Mouse (Mus musculus) MEL (cell line): Measurements from ENCODE around the gene Inpp4b. TPM values are rescaled to one million over a fixed set of nuclear protein-coding genes. Genes with fewer than 3 reads are reported as not detected.

Source experiments
- DNase-seq: peaks from one replicate; pipeline ENCODE4 v3.0.0; 2011; ENCODE audit warnings: low read depth, low spot score
- H3K27ac ChIP-seq: 2 replicates; pipeline ENCODE4 v1.5.1; 2012; ENCODE audit warnings: low read depth, mild to moderate bottlenecking, control low read depth, low read length, moderate library complexity; ENCODE audit not compliant: control insufficient read depth
- H3K27me3 ChIP-seq, 2 experiments: fragments of 150-350 bp in 1 of 2; sonication (generic) in 1 of 2; 2 replicates each; pipeline ENCODE4 v1.6.1; 2012; ENCODE audit warnings: low read length in 2 of 2, mild to moderate bottlenecking in 2 of 2, improper control_type of control experiment in 1 of 2, moderate library complexity in 1 of 2; ENCODE audit not compliant: insufficient read depth in 2 of 2, control insufficient read depth in 1 of 2
- H3K36me3 ChIP-seq, 2 experiments: 2 replicates each; pipeline ENCODE4 v1.6.1; 2012 to 2014; ENCODE audit warnings: low read length in 2 of 2, improper control_type of control experiment in 1 of 2, inconsistent platforms in 1 of 2, mild to moderate bottlenecking in 1 of 2; ENCODE audit not compliant: insufficient read depth in 2 of 2, control insufficient read depth in 1 of 2
- H3K4me1 ChIP-seq, 2 experiments: fragments of 150-350 bp in 1 of 2; sonication (generic) in 1 of 2; 2 replicates each; pipeline ENCODE4 v1.6.1; 2012; ENCODE audit warnings: low read length in 2 of 2, improper control_type of control experiment in 1 of 2, mild to moderate bottlenecking in 1 of 2; ENCODE audit not compliant: insufficient read depth in 2 of 2, control insufficient read depth in 1 of 2
- H3K4me3 ChIP-seq, 2 experiments: fragments of 150-350 bp in 1 of 2; sonication (generic) in 1 of 2; 2 replicates each; pipeline ENCODE4 v1.5.1; 2012; ENCODE audit warnings: low read depth in 2 of 2, low read length in 2 of 2, mild to moderate bottlenecking in 2 of 2, moderate library complexity in 2 of 2, control low read depth in 1 of 2, improper control_type of control experiment in 1 of 2; ENCODE audit not compliant: control insufficient read depth in 1 of 2, insufficient read depth in 1 of 2
- H3K79me2 ChIP-seq: 2 replicates; pipeline ENCODE4 v1.6.1; 2012; ENCODE audit warnings: mild to moderate bottlenecking, low read length, moderate library complexity; ENCODE audit not compliant: control insufficient read depth, poor library complexity, insufficient read depth
- H3K9ac ChIP-seq: 2 replicates; pipeline ENCODE4 v1.6.1; 2012; ENCODE audit warnings: low read depth, mild to moderate bottlenecking, control low read depth, low read length, moderate library complexity; ENCODE audit not compliant: control insufficient read depth, poor library complexity, severe bottlenecking
- H3K9me3 ChIP-seq: fragments of 150-350 bp; sonication (generic); replicated peaks from 2 replicates; pipeline ENCODE4 v1.6.1; 2012; ENCODE audit warnings: mild to moderate bottlenecking, low read length, improper control_type of control experiment, moderate library complexity; ENCODE audit not compliant: insufficient read depth
- BHLHE40 ChIP-seq: IDR thresholded peaks from 2 replicates; pipeline ENCODE4 v1.6.1; 2012; ENCODE audit warnings: low read depth, mild to moderate bottlenecking, inconsistent platforms, low read length, improper control_type of control experiment, borderline replicate concordance
- CHD1 ChIP-seq: IDR thresholded peaks from 2 replicates; pipeline ENCODE4 v1.6.1; 2012; ENCODE audit warnings: low read depth, mild to moderate bottlenecking, inconsistent platforms, low read length, improper control_type of control experiment
- CHD2 ChIP-seq: IDR thresholded peaks from 2 replicates; pipeline ENCODE4 v1.6.1; 2011; ENCODE audit warnings: low read length, improper control_type of control experiment
- CTCF ChIP-seq, 3 experiments: IDR thresholded peaks in 2 of 3; conservative IDR thresholded peaks in 1 of 3; 2 replicates each; pipeline ENCODE4 v1.5.1; 2011 to 2012; ENCODE audit warnings: low read length in 3 of 3, low read depth in 2 of 3, mild to moderate bottlenecking in 2 of 3, improper control_type of control experiment in 1 of 3, inconsistent platforms in 1 of 3, mixed read lengths in 1 of 3, moderate library complexity in 1 of 3; ENCODE audit not compliant: control insufficient read depth in 1 of 3, insufficient read depth in 1 of 3, poor library complexity in 1 of 3, severe bottlenecking in 1 of 3
- E2F4 ChIP-seq: IDR thresholded peaks from 2 replicates; pipeline ENCODE4 v1.6.1; 2011; ENCODE audit warnings: low read depth, low read length, improper control_type of control experiment, borderline replicate concordance
- ELF1 ChIP-seq: IDR thresholded peaks from 2 replicates; pipeline ENCODE4 v1.6.1; 2014; ENCODE audit warnings: low read depth, mild to moderate bottlenecking, inconsistent platforms, low read length, improper control_type of control experiment, moderate library complexity
- GABPA ChIP-seq: IDR thresholded peaks from 2 replicates; pipeline ENCODE4 v1.6.1; 2012; ENCODE audit warnings: low read depth, mild to moderate bottlenecking, inconsistent platforms, low read length, improper control_type of control experiment, moderate library complexity
- HCFC1 ChIP-seq: IDR thresholded peaks from 2 replicates; pipeline ENCODE4 v1.6.1; 2012; ENCODE audit warnings: low read depth, mild to moderate bottlenecking, inconsistent platforms, low read length, improper control_type of control experiment, moderate library complexity
- JUND ChIP-seq: IDR thresholded peaks from 2 replicates; pipeline ENCODE4 v1.6.1; 2011; ENCODE audit warnings: low read depth, mild to moderate bottlenecking, improper control_type of control experiment, low read length
- KAT2A ChIP-seq: conservative IDR thresholded peaks from 2 replicates; pipeline ENCODE4 v1.6.1; 2012; ENCODE audit warnings: low read depth, low read length, improper control_type of control experiment, inconsistent platforms
- MAFK ChIP-seq: IDR thresholded peaks from 2 replicates; pipeline ENCODE4 v1.6.1; 2011; ENCODE audit warnings: low read depth, mild to moderate bottlenecking, low read length, improper control_type of control experiment, borderline replicate concordance
- MAZ ChIP-seq: IDR thresholded peaks from 2 replicates; pipeline ENCODE4 v1.6.1; 2012; ENCODE audit warnings: low read depth, mild to moderate bottlenecking, inconsistent platforms, low read length, improper control_type of control experiment
- MEF2A ChIP-seq: IDR thresholded peaks from 2 replicates; pipeline ENCODE4 v1.6.1; 2014; ENCODE audit warnings: low read depth, mild to moderate bottlenecking, inconsistent platforms, low read length, improper control_type of control experiment; ENCODE audit not compliant: poor library complexity, insufficient replicate concordance, severe bottlenecking; ENCODE audit errors: extremely low read depth
- MYB ChIP-seq: IDR thresholded peaks from 2 replicates; pipeline ENCODE4 v1.6.1; 2011; ENCODE audit warnings: mild to moderate bottlenecking, low read depth, low read length, improper control_type of control experiment
- MYC ChIP-seq: IDR thresholded peaks from 2 replicates; pipeline ENCODE4 v1.6.1; 2011; ENCODE audit warnings: low read depth, mild to moderate bottlenecking, low read length, improper control_type of control experiment, moderate library complexity
- NELFE ChIP-seq: IDR thresholded peaks from 2 replicates; pipeline ENCODE4 v1.6.1; 2011; ENCODE audit warnings: low read depth, low read length, improper control_type of control experiment
- POLR2A ChIP-seq, 2 experiments: IDR thresholded peaks; 2 replicates each; pipeline ENCODE4 v1.6.1; 2011 to 2012; ENCODE audit warnings: low read length in 2 of 2, mild to moderate bottlenecking in 2 of 2, control low read depth in 1 of 2, improper control_type of control experiment in 1 of 2, low read depth in 1 of 2, moderate library complexity in 1 of 2; ENCODE audit not compliant: control insufficient read depth in 1 of 2, insufficient read depth in 1 of 2, poor library complexity in 1 of 2
- POLR2AphosphoS2 ChIP-seq: IDR thresholded peaks from 2 replicates; pipeline ENCODE4 v1.6.1; 2011; ENCODE audit warnings: low read length, improper control_type of control experiment
- POLR2AphosphoS5 ChIP-seq: IDR thresholded peaks from 2 replicates; pipeline ENCODE4 v1.6.1; 2012; ENCODE audit warnings: low read depth, borderline replicate concordance, mild to moderate bottlenecking, inconsistent platforms, low read length, moderate library complexity, mixed read lengths
- RCOR1 ChIP-seq: IDR thresholded peaks from 2 replicates; pipeline ENCODE4 v1.6.1; 2012; ENCODE audit warnings: low read depth, mild to moderate bottlenecking, inconsistent platforms, low read length, improper control_type of control experiment
- SIN3A ChIP-seq: IDR thresholded peaks from 2 replicates; pipeline ENCODE4 v1.6.1; 2012; ENCODE audit warnings: low read length, improper control_type of control experiment, inconsistent platforms
- SMC3 ChIP-seq: IDR thresholded peaks from 2 replicates; pipeline ENCODE4 v1.6.1; 2011; ENCODE audit warnings: low read depth, low read length, improper control_type of control experiment
- TAL1 ChIP-seq: IDR thresholded peaks from 2 replicates; pipeline ENCODE4 v1.6.1; 2012; ENCODE audit warnings: mild to moderate bottlenecking, inconsistent platforms, low read length, moderate library complexity, mixed read lengths
- TBP ChIP-seq: IDR thresholded peaks from 2 replicates; pipeline ENCODE4 v1.8.0; 2011; ENCODE audit warnings: low read depth, low read length, improper control_type of control experiment
- TCF12 ChIP-seq: IDR thresholded peaks from 2 replicates; pipeline ENCODE4 v1.6.1; 2014; ENCODE audit warnings: low read depth, mild to moderate bottlenecking, inconsistent platforms, low read length, improper control_type of control experiment, moderate library complexity
- ZC3H11A ChIP-seq: IDR thresholded peaks from 2 replicates; pipeline ENCODE4 v1.6.1; 2012; ENCODE audit warnings: low read depth, mild to moderate bottlenecking, inconsistent platforms, low read length, improper control_type of control experiment
- ZMIZ1 ChIP-seq: IDR thresholded peaks from 2 replicates; pipeline ENCODE4 v1.6.1; 2012; ENCODE audit warnings: low read depth, mild to moderate bottlenecking, inconsistent platforms, low read length, improper control_type of control experiment, moderate library complexity
- polyA plus RNA-seq, 2 experiments: library from polyadenylated mRNA; stranded (reverse) in 1 of 2; unstranded in 1 of 2; fragments of >175 nt in 1 of 2; fragments of >200 nt in 1 of 2; gene quantifications; 2 replicates each; pipeline versions ENCODE4 v1.2.1 to v1.2.4; 2012; ENCODE audit warnings: low replicate concordance in 2 of 2, low read depth in 1 of 2; ENCODE audit not compliant: insufficient read length in 2 of 2, insufficient read depth in 1 of 2, missing spikeins in 1 of 2
- total RNA-seq: library from RNA; depleted of rRNA; stranded (reverse); fragments of 300-350 nt; gene quantifications from 2 replicates; pipeline ENCODE4 v1.2.3, GENCODE M21; 2012

Inpp4b gene
- total and polyA plus RNA-seq, 3 experiments = 12.3 to 26.9 (median 13.6) TPM

GRCm38 (mm10) chr8:81788498-81788897, 446.1 kb downstream of the Inpp4b start:
- Histone ChIP-seq H3K9ac (no peak overlapping the region), H3K27me3 (no peaks in the 10 kb centered on the region), H3K27ac (no peak overlapping the region), H3K36me3 (peaks cover 0 to 3% of the 10 kb centered on the region in 2 experiments), H3K9me3 (no peaks in the 10 kb centered on the region), H3K4me3 (no peak overlapping the region), H3K4me1 (no peaks in the 10 kb centered on the region), H3K79me2 (no peaks in the 10 kb centered on the region; the same call in 1 of the 2 replicates)
- no peak for TF ChIP-seq ELF1
- TF ChIP-seq SMC3 = no peak
- no peak for TF ChIP-seq RCOR1
- no peak for TF ChIP-seq TBP
- TF ChIP-seq POLR2AphosphoS5 = no peak
- TF ChIP-seq BHLHE40 = no peak
- TF ChIP-seq JUND = no peak
- TF ChIP-seq MAFK = no peak
- no peak for TF ChIP-seq GABPA
- no peak for TF ChIP-seq ZC3H11A
- no peak for TF ChIP-seq CHD2
- TF ChIP-seq MAZ = no peak
- no peak for TF ChIP-seq POLR2A (IDR thresholded peaks at IDR 0.05; ENCODE audit: control insufficient read depth in 1 of 2, insufficient read depth in 1 of 2, low read depth in 1 of 2, low read length in 2 of 2, poor library complexity in 1 of 2)
- no peak for TF ChIP-seq TAL1
- no peak for TF ChIP-seq ZMIZ1
- no peak for TF ChIP-seq MEF2A
- DNase-seq = no peak

GRCm38 (mm10) chr8:81792649-81793048, 450.3 kb downstream of the Inpp4b start:
- H3K79me2 ChIP-seq = no peaks in the 10 kb centered on the region; the same call in 1 of the 2 replicates
- H3K9ac ChIP-seq = no peak overlapping the region
- H3K4me3 ChIP-seq = no peak overlapping the region
- peaks cover 0 to 4% of the 10 kb centered on the region in 2 experiments; a peak in 3 of 4 replicates for H3K36me3 ChIP-seq
- H3K4me1 ChIP-seq = peaks cover 0 to 3% of the 10 kb centered on the region in 2 experiments; a peak in 1 of 4 replicates
- no peaks in the 10 kb centered on the region for H3K27me3 ChIP-seq
- no peak overlapping the region for H3K27ac ChIP-seq
- no peaks in the 10 kb centered on the region for H3K9me3 ChIP-seq
- TF ChIP-seq ZMIZ1 = no peak
- no peak for TF ChIP-seq SIN3A
- TF ChIP-seq HCFC1 = no peak
- TF ChIP-seq POLR2A (IDR thresholded peaks at IDR 0.05; ENCODE audit: control insufficient read depth in 1 of 2, insufficient read depth in 1 of 2, low read depth in 1 of 2, low read length in 2 of 2, poor library complexity in 1 of 2) = no peak
- no peak for TF ChIP-seq MYC
- no peak for TF ChIP-seq KAT2A
- TF ChIP-seq POLR2AphosphoS2 = no peak
- no peak for TF ChIP-seq E2F4
- TF ChIP-seq NELFE = no peak
- TF ChIP-seq MAZ = no peak
- no peak for TF ChIP-seq MAFK
- TF ChIP-seq BHLHE40 = no peak
- no peak for TF ChIP-seq MYB
- TF ChIP-seq CHD2 = no peak
- no peak for TF ChIP-seq TCF12
- no peak for TF ChIP-seq CTCF (IDR thresholded peaks at IDR 0.05 in 2 of 3, conservative IDR thresholded peaks at IDR 0.05 in 1 of 3; ENCODE audit: control insufficient read depth in 1 of 3, insufficient read depth in 1 of 3, low read depth in 2 of 3, low read length in 3 of 3, poor library complexity in 1 of 3, severe bottlenecking in 1 of 3)
- TF ChIP-seq CHD1 = no peak
- no peak for DNase-seq
